Mouse (Mus musculus): ENCODE results near the gene Mocs1. TPM values are rescaled to one million over a fixed set of nuclear protein-coding genes. Genes with fewer than 3 reads are reported as not detected.
"Not testable (repeated sequence)": the region's sequence is repeated elsewhere in the genome, so short reads cannot be mapped to it uniquely, and the experiment has no call there.

The Mocs1 gene
- polyA plus RNA-seq, 1 experiment from 2014 or later, result 5.8 TPM

- peaks cover 10% of the 10 kb centered on the region for H3K36me3 ChIP-seq (ENCODE audit: control insufficient read depth, insufficient read depth, low read length)
These were observed 9.1 kb downstream of the Mocs1 start for GRCm38 (mm10) chr17:49437306-49437705.

GRCm38 (mm10) chr17:49438822-49439574, 10.8 kb downstream of the Mocs1 start:
- peaks cover 10% of the 10 kb centered on the region for H3K36me3 ChIP-seq (ENCODE audit: control insufficient read depth, insufficient read depth, low read length)
- no peak overlapping the region for H3K4me3 ChIP-seq (ENCODE audit: low read depth, low read length)
- H3K27ac ChIP-seq (ENCODE audit: low read length), result no peak overlapping the region
- H3K4me1 ChIP-seq (ENCODE audit: control insufficient read depth, insufficient read depth, low read length), result no peaks in the 10 kb centered on the region
- H3K9ac ChIP-seq (ENCODE audit: low read depth, low read length), result no peak overlapping the region
- no peak for ATAC-seq
- no peak overlapping the region for H3K4me2 ChIP-seq (ENCODE audit: low read length)
- H3K9me3 ChIP-seq (replicated peaks; ENCODE audit: control insufficient read depth, low read length, poor library complexity, severe bottlenecking), result no peaks in the 10 kb centered on the region
- WGBS, result 83% methylated on average over 12 of the region's 12 CpGs
- no peaks in the 10 kb centered on the region for H3K27me3 ChIP-seq (ENCODE audit: control insufficient read depth, insufficient read depth, low read depth, low read length)

More at GRCm38 (mm10) chr17:49437306-49437705, 9.1 kb downstream of the Mocs1 start:
- H3K9me3 ChIP-seq (replicated peaks; ENCODE audit: control insufficient read depth, low read length, poor library complexity, severe bottlenecking); H3K27ac ChIP-seq (ENCODE audit: low read length); ATAC-seq; H3K4me2 ChIP-seq (ENCODE audit: low read length); H3K9ac ChIP-seq (ENCODE audit: low read depth, low read length); H3K4me1 ChIP-seq (ENCODE audit: control insufficient read depth, insufficient read depth, low read length); H3K27me3 ChIP-seq (ENCODE audit: control insufficient read depth, insufficient read depth, low read depth, low read length); H3K4me3 ChIP-seq (ENCODE audit: low read depth, low read length): not testable (repeated sequence)

GRCm38 (mm10) chr17:49439706-49440105, 11.5 kb downstream of the Mocs1 start:
- ATAC-seq, result no peak
- no peaks in the 10 kb centered on the region for H3K9me3 ChIP-seq (replicated peaks; ENCODE audit: control insufficient read depth, low read length, poor library complexity, severe bottlenecking)

GRCm38 (mm10) chr17:49440331-49441130, 12.4 kb downstream of the Mocs1 start:
- 93% methylated on average over 14 of the region's 14 CpGs for WGBS
- no peak for ATAC-seq
- Histone ChIP-seq H3K4me3 (ENCODE audit: low read depth, low read length) (no peak overlapping the region), H3K27ac (ENCODE audit: low read length) (no peak overlapping the region), H3K4me1 (ENCODE audit: control insufficient read depth, insufficient read depth, low read length) (no peaks in the 10 kb centered on the region), H3K9ac (ENCODE audit: low read depth, low read length) (no peak overlapping the region), H3K36me3 (ENCODE audit: control insufficient read depth, insufficient read depth, low read length) (peaks cover 5% of the 10 kb centered on the region), H3K4me2 (ENCODE audit: low read length) (no peak overlapping the region), H3K9me3 (replicated peaks; ENCODE audit: control insufficient read depth, low read length, poor library complexity, severe bottlenecking) (no peaks in the 10 kb centered on the region), H3K27me3 (ENCODE audit: control insufficient read depth, insufficient read depth, low read depth, low read length) (no peaks in the 10 kb centered on the region)

More at GRCm38 (mm10) chr17:49439706-49440105, 11.5 kb downstream of the Mocs1 start:
- H3K36me3 ChIP-seq (ENCODE audit: control insufficient read depth, insufficient read depth, low read length), result peaks cover 10% of the 10 kb centered on the region
- H3K27me3 ChIP-seq (ENCODE audit: control insufficient read depth, insufficient read depth, low read depth, low read length), result no peaks in the 10 kb centered on the region
- no peak overlapping the region for H3K4me2 ChIP-seq (ENCODE audit: low read length)
- 89% methylated on average over 4 of the region's 4 CpGs for WGBS
- H3K9ac ChIP-seq (ENCODE audit: low read depth, low read length), result no peak overlapping the region
- no peak overlapping the region for H3K4me3 ChIP-seq (ENCODE audit: low read depth, low read length)
- H3K4me1 ChIP-seq (ENCODE audit: control insufficient read depth, insufficient read depth, low read length), result no peaks in the 10 kb centered on the region
- no peak overlapping the region for H3K27ac ChIP-seq (ENCODE audit: low read length)

- 94% methylated on average over 3 of the region's 3 CpGs for WGBS
- H3K9ac ChIP-seq (ENCODE audit: low read depth, low read length); H3K4me2 ChIP-seq (ENCODE audit: low read length); H3K27me3 ChIP-seq (ENCODE audit: control insufficient read depth, insufficient read depth, low read depth, low read length); ATAC-seq; H3K36me3 ChIP-seq (ENCODE audit: control insufficient read depth, insufficient read depth, low read length); H3K9me3 ChIP-seq (replicated peaks; ENCODE audit: control insufficient read depth, low read length, poor library complexity, severe bottlenecking); H3K4me1 ChIP-seq (ENCODE audit: control insufficient read depth, insufficient read depth, low read length); H3K27ac ChIP-seq (ENCODE audit: low read length); H3K4me3 ChIP-seq (ENCODE audit: low read depth, low read length): not testable (repeated sequence)
These were observed 14.7 kb downstream of the Mocs1 start for GRCm38 (mm10) chr17:49442841-49443240.

GRCm38 (mm10) chr17:49448570-49449229, 20.5 kb downstream of the Mocs1 start:
- Histone ChIP-seq H3K27me3 (ENCODE audit: control insufficient read depth, insufficient read depth, low read depth, low read length) (no peaks in the 10 kb centered on the region), H3K4me3 (ENCODE audit: low read depth, low read length) (no peak overlapping the region), H3K4me1 (ENCODE audit: control insufficient read depth, insufficient read depth, low read length) (no peaks in the 10 kb centered on the region), H3K9ac (ENCODE audit: low read depth, low read length) (no peak overlapping the region), H3K36me3 (ENCODE audit: control insufficient read depth, insufficient read depth, low read length) (no peaks in the 10 kb centered on the region), H3K27ac (ENCODE audit: low read length) (no peak overlapping the region), H3K4me2 (ENCODE audit: low read length) (no peak overlapping the region), H3K9me3 (replicated peaks; ENCODE audit: control insufficient read depth, low read length, poor library complexity, severe bottlenecking) (no peaks in the 10 kb centered on the region)
- ATAC-seq, result no peak
- WGBS, result 79% methylated on average over 8 of the region's 9 CpGs

- WGBS, result 91% methylated on average over 8 of the region's 8 CpGs
- ATAC-seq, result no peak
- Histone ChIP-seq H3K27me3 (ENCODE audit: control insufficient read depth, insufficient read depth, low read depth, low read length) (no peaks in the 10 kb centered on the region), H3K4me2 (ENCODE audit: low read length) (no peak overlapping the region), H3K36me3 (ENCODE audit: control insufficient read depth, insufficient read depth, low read length) (no peaks in the 10 kb centered on the region), H3K4me1 (ENCODE audit: control insufficient read depth, insufficient read depth, low read length) (no peaks in the 10 kb centered on the region), H3K4me3 (ENCODE audit: low read depth, low read length) (no peak overlapping the region), H3K9me3 (replicated peaks; ENCODE audit: control insufficient read depth, low read length, poor library complexity, severe bottlenecking) (no peaks in the 10 kb centered on the region), H3K27ac (ENCODE audit: low read length) (no peak overlapping the region), H3K9ac (ENCODE audit: low read depth, low read length) (no peak overlapping the region)
These were observed 21.1 kb downstream of the Mocs1 start for GRCm38 (mm10) chr17:49449230-49449608.

- ATAC-seq, result no peak
- H3K4me2 ChIP-seq (ENCODE audit: low read length), result no peak overlapping the region
- no peaks in the 10 kb centered on the region for H3K4me1 ChIP-seq (ENCODE audit: control insufficient read depth, insufficient read depth, low read length)
- no peaks in the 10 kb centered on the region for H3K9me3 ChIP-seq (replicated peaks; ENCODE audit: control insufficient read depth, low read length, poor library complexity, severe bottlenecking)
- H3K36me3 ChIP-seq (ENCODE audit: control insufficient read depth, insufficient read depth, low read length), result no peaks in the 10 kb centered on the region
- WGBS, result 94% methylated on average over 6 of the region's 6 CpGs
- H3K9ac ChIP-seq (ENCODE audit: low read depth, low read length), result no peak overlapping the region
- no peak overlapping the region for H3K27ac ChIP-seq (ENCODE audit: low read length)
- no peaks in the 10 kb centered on the region for H3K27me3 ChIP-seq (ENCODE audit: control insufficient read depth, insufficient read depth, low read depth, low read length)
- no peak overlapping the region for H3K4me3 ChIP-seq (ENCODE audit: low read depth, low read length)
These were observed 22.8 kb downstream of the Mocs1 start for GRCm38 (mm10) chr17:49450922-49451321.

GRCm38 (mm10) chr17:49456334-49456733, 28.2 kb downstream of the Mocs1 start:
- H3K36me3 ChIP-seq (ENCODE audit: control insufficient read depth, insufficient read depth, low read length), result no peaks in the 10 kb centered on the region
- H3K4me1 ChIP-seq (ENCODE audit: control insufficient read depth, insufficient read depth, low read length), result no peaks in the 10 kb centered on the region
- WGBS, result 76% methylated on average over 4 of the region's 4 CpGs
- H3K4me3 ChIP-seq (ENCODE audit: low read depth, low read length), result no peak overlapping the region
- no peak overlapping the region for H3K27ac ChIP-seq (ENCODE audit: low read length)
- no peaks in the 10 kb centered on the region for H3K27me3 ChIP-seq (ENCODE audit: control insufficient read depth, insufficient read depth, low read depth, low read length)
- no peak overlapping the region for H3K4me2 ChIP-seq (ENCODE audit: low read length)
- H3K9ac ChIP-seq (ENCODE audit: low read depth, low read length), result no peak overlapping the region
- H3K9me3 ChIP-seq (replicated peaks; ENCODE audit: control insufficient read depth, low read length, poor library complexity, severe bottlenecking), result no peaks in the 10 kb centered on the region
- ATAC-seq, result no peak

Measured in midbrain, embryonic 16.5 days (tissue).